Mouse (Mus musculus) urinary bladder, postnatal 25 days (tissue): Measurements from ENCODE around the gene Prrt1.

Experiments used
- DNase-seq: peaks from one replicate; pipeline ENCODE4 v3.0.0; 2022; ENCODE audit warnings: low spot score

Gene Prrt1

GRCm38 (mm10) chr17:34629221-34629751 lies at the start of gene Prrt1:
Gene Prrt1, plus strand, starts transcription at chr17:34629533.
- DNase-seq = no peak

- DNase-seq = no peak
These were observed 46.8 kb upstream of the Prrt1 start for GRCm38 (mm10) chr17:34582528-34582927.

- no peak for DNase-seq
These were observed 45.9 kb upstream of the Prrt1 start for GRCm38 (mm10) chr17:34583397-34583796.

- DNase-seq = no peak
These were observed 45.5 kb upstream of the Prrt1 start for GRCm38 (mm10) chr17:34583819-34584218.

- DNase-seq = no peak
These were observed 44.2 kb upstream of the Prrt1 start for GRCm38 (mm10) chr17:34585121-34585520.

GRCm38 (mm10) chr17:34585877-34586771 lies 43.2 kb upstream of the Prrt1 start:
- DNase-seq = no peak

GRCm38 (mm10) chr17:34586796-34587422 lies 42.4 kb upstream of the Prrt1 start:
- peak; percentile 83 for DNase-seq

GRCm38 (mm10) chr17:34587423-34587811 lies 41.9 kb upstream of the Prrt1 start:
- DNase-seq = peak; percentile 97

- DNase-seq = no peak
These were observed 41.5 kb upstream of the Prrt1 start for GRCm38 (mm10) chr17:34587814-34588213.

- DNase-seq = no peak
These were observed 40.6 kb upstream of the Prrt1 start for GRCm38 (mm10) chr17:34588767-34589166.

- DNase-seq = no peak
These were observed 40.1 kb upstream of the Prrt1 start for GRCm38 (mm10) chr17:34589206-34589605.

GRCm38 (mm10) chr17:34589681-34590101 lies 39.6 kb upstream of the Prrt1 start, which contains the start of gene Gpsm3:
Gene Gpsm3, plus strand, starts transcription at chr17:34589806.
- peak; percentile 38 for DNase-seq

GRCm38 (mm10) chr17:34590154-34590987 lies 39.0 kb upstream of the Prrt1 start:
- no peak for DNase-seq

GRCm38 (mm10) chr17:34591029-34591993 lies 38.0 kb upstream of the Prrt1 start, which contains the start of gene Pbx2:
Gene Pbx2, plus strand, starts transcription at chr17:34591266.
- DNase-seq = no peak

GRCm38 (mm10) chr17:34591994-34592375 lies 37.3 kb upstream of the Prrt1 start:
- peak; percentile 91 for DNase-seq

- no peak for DNase-seq
These were observed 36.5 kb upstream of the Prrt1 start for GRCm38 (mm10) chr17:34592581-34593549.

GRCm38 (mm10) chr17:34593752-34594525 lies 35.4 kb upstream of the Prrt1 start:
- no peak for DNase-seq

- no peak for DNase-seq
These were observed 33.2 kb upstream of the Prrt1 start for GRCm38 (mm10) chr17:34596098-34596497.
